Mouse (Mus musculus): ENCODE results near the gene Chd9. TPM values are rescaled to one million over a fixed set of nuclear protein-coding genes. Genes with fewer than 3 reads are reported as not detected.
A peak's percentile ranks its signal among the peaks of the same experiment; 100 is the strongest.

Gene Chd9
- polyA plus RNA-seq, 1 experiment: 882 TPM

- no peaks in the 10 kb centered on the region for H3K27me3 ChIP-seq (ENCODE audit: control insufficient read depth, insufficient read depth, low read length)
- H3K27ac ChIP-seq (ENCODE audit: insufficient read depth, low read length): no peak overlapping the region
- peaks cover 3% of the 10 kb centered on the region; the same call in 1 of the 2 replicates for H3K4me1 ChIP-seq (ENCODE audit: control insufficient read depth, insufficient read depth, low read length)
- no peak for TF ChIP-seq POLR2A (IDR thresholded peaks at IDR 0.05; ENCODE audit: borderline replicate concordance, insufficient read depth, low read length)
- TF ChIP-seq CTCF (IDR thresholded peaks at IDR 0.05; ENCODE audit: borderline replicate concordance, insufficient read depth, low read depth, low read length): no peak
- DNase-seq: no peak
- no peak overlapping the region for H3K4me3 ChIP-seq (replicated peaks; ENCODE audit: insufficient read depth, low read depth, low read length)
- WGBS: 59% methylated on average over 4 of the region's 4 CpGs
Measured at GRCm38 (mm10) chr8:91046370-91046769, 218.2 kb downstream of the Chd9 start.

GRCm38 (mm10) chr8:91051037-91051436, 222.9 kb downstream of the Chd9 start:
- 6% methylated on average over 8 of the region's 8 CpGs for WGBS
- TF ChIP-seq CTCF (IDR thresholded peaks at IDR 0.05; ENCODE audit: borderline replicate concordance, insufficient read depth, low read depth, low read length) (no peak), POLR2A (IDR thresholded peaks at IDR 0.05; ENCODE audit: borderline replicate concordance, insufficient read depth, low read length) (no peak)

GRCm38 (mm10) chr8:91054418-91054817, 226.3 kb downstream of the Chd9 start:
- H3K4me1 ChIP-seq (ENCODE audit: control insufficient read depth, insufficient read depth, low read length): peaks cover 3% of the 10 kb centered on the region; the same call in 1 of the 2 replicates
- TF ChIP-seq CTCF (IDR thresholded peaks at IDR 0.05; ENCODE audit: borderline replicate concordance, insufficient read depth, low read depth, low read length) (no peak), POLR2A (IDR thresholded peaks at IDR 0.05; ENCODE audit: borderline replicate concordance, insufficient read depth, low read length) (no peak)
- 96% methylated on average over 4 of the region's 4 CpGs for WGBS
- no peaks in the 10 kb centered on the region for H3K27me3 ChIP-seq (ENCODE audit: control insufficient read depth, insufficient read depth, low read length)
- no peak overlapping the region for H3K4me3 ChIP-seq (replicated peaks; ENCODE audit: insufficient read depth, low read depth, low read length)
- H3K27ac ChIP-seq (ENCODE audit: insufficient read depth, low read length): no peak overlapping the region
- no peak for DNase-seq

More at GRCm38 (mm10) chr8:91051037-91051436, 222.9 kb downstream of the Chd9 start:
- Histone ChIP-seq H3K27ac (ENCODE audit: insufficient read depth, low read length) (0 out of 2 replicates have a peak overlapping the region, but pooled peaks have one; percentile 1), H3K4me1 (ENCODE audit: control insufficient read depth, insufficient read depth, low read length) (peaks cover 3% of the 10 kb centered on the region; the same call in 1 of the 2 replicates), H3K4me3 (replicated peaks; ENCODE audit: insufficient read depth, low read depth, low read length) (no peak overlapping the region), H3K27me3 (ENCODE audit: control insufficient read depth, insufficient read depth, low read length) (no peaks in the 10 kb centered on the region)
- DNase-seq: peak; percentile 73 to 74

- WGBS: 12% methylated on average over 3 of the region's 3 CpGs
- Histone ChIP-seq H3K27me3 (ENCODE audit: control insufficient read depth, insufficient read depth, low read length) (no peaks in the 10 kb centered on the region), H3K4me3 (replicated peaks; ENCODE audit: insufficient read depth, low read depth, low read length) (no peak overlapping the region), H3K27ac (ENCODE audit: insufficient read depth, low read length) (no peak overlapping the region), H3K4me1 (ENCODE audit: control insufficient read depth, insufficient read depth, low read length) (no peaks in the 10 kb centered on the region)
- DNase-seq: no peak
- TF ChIP-seq POLR2A (IDR thresholded peaks at IDR 0.05; ENCODE audit: borderline replicate concordance, insufficient read depth, low read length): no peak
- TF ChIP-seq CTCF (IDR thresholded peaks at IDR 0.05; ENCODE audit: borderline replicate concordance, insufficient read depth, low read depth, low read length): no peak
Measured at GRCm38 (mm10) chr8:91056848-91057247, 228.7 kb downstream of the Chd9 start.

- no peak overlapping the region for H3K4me3 ChIP-seq (replicated peaks; ENCODE audit: insufficient read depth, low read depth, low read length)
- DNase-seq: no peak
- no peaks in the 10 kb centered on the region for H3K27me3 ChIP-seq (ENCODE audit: control insufficient read depth, insufficient read depth, low read length)
- TF ChIP-seq POLR2A (IDR thresholded peaks at IDR 0.05; ENCODE audit: borderline replicate concordance, insufficient read depth, low read length) (no peak), CTCF (IDR thresholded peaks at IDR 0.05; ENCODE audit: borderline replicate concordance, insufficient read depth, low read depth, low read length) (no peak)
- H3K4me1 ChIP-seq (ENCODE audit: control insufficient read depth, insufficient read depth, low read length): no peaks in the 10 kb centered on the region
- no peak overlapping the region for H3K27ac ChIP-seq (ENCODE audit: insufficient read depth, low read length)
Measured at GRCm38 (mm10) chr8:91059086-91059578, 231.0 kb downstream of the Chd9 start.

- DNase-seq: no peak
Measured at GRCm38 (mm10) chr8:91059884-91060510, 231.8 kb downstream of the Chd9 start.

GRCm38 (mm10) chr8:91060555-91061471, 232.7 kb downstream of the Chd9 start:
- DNase-seq: no peak
- H3K4me3 ChIP-seq (replicated peaks; ENCODE audit: insufficient read depth, low read depth, low read length): no peak overlapping the region
- H3K4me1 ChIP-seq (ENCODE audit: control insufficient read depth, insufficient read depth, low read length): no peaks in the 10 kb centered on the region
- no peak for TF ChIP-seq CTCF (IDR thresholded peaks at IDR 0.05; ENCODE audit: borderline replicate concordance, insufficient read depth, low read depth, low read length)
- TF ChIP-seq POLR2A (IDR thresholded peaks at IDR 0.05; ENCODE audit: borderline replicate concordance, insufficient read depth, low read length): no peak
- H3K27me3 ChIP-seq (ENCODE audit: control insufficient read depth, insufficient read depth, low read length): no peaks in the 10 kb centered on the region
- WGBS: 66% methylated on average over 19 of the region's 19 CpGs
- H3K27ac ChIP-seq (ENCODE audit: insufficient read depth, low read length): no peak overlapping the region

More at GRCm38 (mm10) chr8:91059884-91060510, 231.8 kb downstream of the Chd9 start:
- H3K4me1 ChIP-seq (ENCODE audit: control insufficient read depth, insufficient read depth, low read length): no peaks in the 10 kb centered on the region
- no peak for TF ChIP-seq CTCF (IDR thresholded peaks at IDR 0.05; ENCODE audit: borderline replicate concordance, insufficient read depth, low read depth, low read length)
- no peak overlapping the region for H3K27ac ChIP-seq (ENCODE audit: insufficient read depth, low read length)
- H3K27me3 ChIP-seq (ENCODE audit: control insufficient read depth, insufficient read depth, low read length): no peaks in the 10 kb centered on the region
- 74% methylated on average over 7 of the region's 7 CpGs for WGBS
- H3K4me3 ChIP-seq (replicated peaks; ENCODE audit: insufficient read depth, low read depth, low read length): no peak overlapping the region

Measured in cerebellum, adult 2 months (tissue).